Mouse (Mus musculus): ENCODE data around the gene Dbp.

DNA sequence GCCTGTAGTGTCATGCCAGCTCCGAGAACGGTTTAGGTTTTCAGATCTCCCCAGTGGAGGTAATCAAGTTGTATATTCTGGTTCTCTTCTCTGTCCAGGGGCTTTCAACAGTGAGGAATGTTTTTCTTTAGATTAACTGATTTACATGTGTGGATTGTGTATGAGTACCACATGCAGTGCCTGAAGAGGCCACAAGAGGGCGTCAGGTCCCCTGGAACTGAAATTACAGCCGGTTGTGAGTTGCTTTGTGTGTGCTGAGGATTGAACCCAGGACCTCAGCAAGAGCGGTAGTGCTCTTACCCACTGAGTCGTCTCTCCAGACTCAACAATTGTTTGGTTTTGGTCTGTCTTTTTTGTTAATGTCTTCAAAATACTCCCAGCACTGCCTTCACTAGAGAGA lies 41.6 kb downstream of the Dbp start:
- TF ChIP-seq GATA1 (IDR thresholded peaks at IDR 0.05; ENCODE audit: low read depth, low read length) (no peak), RCOR1 (IDR thresholded peaks at IDR 0.05; ENCODE audit: low read depth, low read length) (no peak)
